Mouse (Mus musculus) layer of hippocampus, adult 2 months (tissue): Measurements from ENCODE around the gene Zfp39. TPM values are rescaled to one million over a fixed set of nuclear protein-coding genes. Genes with fewer than 3 reads are reported as not detected.

Source experiments
- DNase-seq, 2 experiments: peaks; one replicate each; pipeline ENCODE4 v3.0.0; 2022; ENCODE audit warnings: low spot score in 2 of 2
- H3K27ac ChIP-seq: fragments of 200-600 bp; 2 replicates; pipeline ENCODE4 v1.8.1; 2022
- H3K4me3 ChIP-seq: fragments of 200-600 bp; 2 replicates; pipeline ENCODE4 v1.8.1; 2022; ENCODE audit warnings: mild to moderate bottlenecking
- CTCF ChIP-seq: fragments of 200-600 bp; conservative IDR thresholded peaks from 2 replicates; pipeline ENCODE4 v1.8.1; 2022; ENCODE audit warnings: antibody characterized with exemption, mild to moderate bottlenecking, moderate library complexity
- total RNA-seq, 2 experiments: library from RNA; stranded (reverse); gene quantifications; 2 replicates each; pipeline ENCODE4 v1.2.3; 2021

Gene Zfp39
- total RNA-seq, 2 experiments from 2014 or later, result 9.9 to 10.3 TPM

DNA sequence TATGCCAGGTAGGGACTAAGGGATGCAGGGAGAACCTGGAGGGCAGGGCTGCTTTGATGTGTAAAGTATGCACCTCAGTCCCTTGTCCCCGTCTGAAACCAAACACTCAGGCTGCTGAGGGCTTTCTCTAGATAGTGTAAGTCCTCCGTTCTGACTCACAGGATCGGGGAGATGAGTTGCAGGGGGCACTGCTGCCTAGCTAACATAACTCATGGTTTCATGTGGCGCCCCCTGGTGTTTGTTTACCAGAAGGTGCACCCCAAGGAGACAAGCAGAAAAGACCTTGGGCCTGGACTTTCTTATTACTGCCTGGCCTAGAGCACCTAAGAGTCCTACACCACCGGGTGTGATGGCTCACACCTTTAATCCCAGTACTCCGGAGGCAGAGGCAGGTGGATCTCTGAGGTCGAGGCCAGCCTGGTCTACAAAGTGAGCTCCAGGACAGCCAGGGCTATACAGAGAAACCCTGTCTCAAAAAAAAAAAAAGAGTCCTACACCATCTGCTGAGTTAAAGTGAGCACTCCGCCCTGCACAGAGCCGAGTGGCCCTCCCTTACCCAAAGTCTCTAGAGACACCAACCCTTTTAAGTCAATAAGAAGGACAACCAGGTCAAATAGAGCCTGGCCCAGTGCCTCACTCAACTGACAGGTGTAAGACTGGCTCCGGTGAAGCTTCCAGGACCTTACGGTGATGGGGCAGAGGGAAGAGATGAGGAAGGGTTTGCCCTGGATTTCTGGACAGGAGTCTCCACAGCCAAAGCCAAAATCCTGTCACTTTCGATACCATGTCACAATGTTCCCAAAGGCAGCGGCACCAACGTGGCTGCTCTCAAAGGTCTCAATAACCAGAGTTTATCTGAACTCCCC, 13.1 kb upstream of the Zfp39 start:
- no peak overlapping the region for H3K27ac ChIP-seq
- H3K4me3 ChIP-seq, result no peak overlapping the region
- DNase-seq, result peak in 1 of 2 experiments; percentile 56
- TF ChIP-seq CTCF, result peak; percentile 76

DNA sequence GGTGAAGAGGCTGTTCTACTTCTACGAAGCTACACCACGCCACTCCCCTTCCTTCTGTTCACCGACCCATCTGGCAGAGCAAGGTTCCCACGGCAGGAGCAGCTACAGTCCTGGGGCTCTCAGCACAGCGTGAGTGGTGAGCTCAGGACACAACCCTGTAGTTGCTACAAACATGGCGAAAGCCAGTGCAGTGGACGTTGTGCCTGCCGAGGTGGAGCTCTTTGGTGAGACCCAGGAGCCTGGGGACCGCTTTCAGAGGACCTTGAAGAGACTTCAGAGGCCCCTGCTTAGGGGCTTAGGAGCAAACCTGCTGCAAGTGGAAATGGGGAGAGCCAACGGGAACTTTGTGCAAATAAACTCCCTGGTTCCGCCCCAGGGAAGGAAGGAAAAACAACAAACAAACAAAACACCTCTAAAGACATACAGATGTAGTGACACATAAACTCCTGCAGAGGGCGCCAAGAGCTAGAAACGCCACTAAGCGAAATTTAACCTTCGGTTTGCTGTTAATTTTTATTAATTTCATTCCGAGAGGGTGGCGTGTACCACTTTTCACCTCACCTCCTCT, 10.5 kb upstream of the Zfp39 start:
- peak overlapping the region; percentile 28; the same call in 1 of the 2 replicates for H3K4me3 ChIP-seq
- peak; percentile 93 for TF ChIP-seq CTCF

DNA sequence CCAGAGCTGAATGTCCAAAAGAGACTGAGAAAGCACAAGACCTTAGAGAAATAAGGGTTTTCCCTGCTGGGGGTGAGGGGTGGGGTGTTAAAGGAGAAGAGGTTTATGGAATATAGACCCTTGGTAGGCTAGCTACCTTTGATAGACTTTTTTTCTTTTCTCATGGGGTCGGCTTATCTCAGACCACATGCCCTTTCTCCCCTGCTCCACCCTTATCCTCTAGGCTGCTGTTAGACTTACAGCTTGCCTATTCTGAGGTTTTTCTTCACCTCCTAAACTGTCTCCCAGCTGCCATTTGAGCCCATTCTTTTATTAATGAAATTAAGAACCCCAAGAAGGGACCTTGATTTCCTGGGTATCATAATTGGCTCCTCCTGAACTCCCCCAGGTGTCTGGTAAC, 9.8 kb upstream of the Zfp39 start:
- no peak for TF ChIP-seq CTCF
- Histone ChIP-seq H3K27ac (no peak overlapping the region), H3K4me3 (no peak overlapping the region)
- no peak for DNase-seq

More for the DNA sequence above, 10.5 kb upstream of the Zfp39 start:
- DNase-seq, result no peak
- H3K27ac ChIP-seq, result 0 out of 2 replicates have a peak overlapping the region, but pooled peaks have one; percentile 46

- TF ChIP-seq CTCF, result no peak
- Histone ChIP-seq H3K4me3 (no peak overlapping the region), H3K27ac (no peak overlapping the region)
- no peak for DNase-seq
These were observed 813 bp upstream of the Zfp39 start for GRCm38 (mm10) chr11:58904838-58905237.

- peak overlapping the region; percentile 77 for H3K27ac ChIP-seq
These were observed 339 bp upstream of the Zfp39 start for GRCm38 (mm10) chr11:58904410-58904718.

DNA sequence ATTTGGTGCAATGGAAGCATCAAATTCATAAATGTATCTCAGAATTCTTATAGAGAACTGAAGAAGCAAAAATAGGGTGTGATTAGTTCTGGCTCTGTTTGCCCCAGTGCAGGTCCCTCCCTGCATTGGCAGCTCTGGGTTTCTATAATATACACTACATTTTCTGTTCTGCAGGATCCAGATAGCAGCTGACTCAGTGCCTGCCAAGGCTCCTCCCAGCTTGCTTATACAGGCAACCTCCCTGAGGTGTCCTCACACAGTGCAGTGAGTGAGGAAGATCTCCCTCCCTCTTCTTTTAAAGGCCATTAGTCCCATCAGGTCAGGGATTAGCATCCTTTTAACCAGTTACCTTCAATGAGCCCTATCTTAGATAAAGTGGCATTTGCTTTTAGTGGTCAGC, 2.9 kb downstream of the Zfp39 start:
- Histone ChIP-seq H3K4me3 (no peak overlapping the region), H3K27ac (no peak overlapping the region)
- no peak for DNase-seq
- TF ChIP-seq CTCF, result no peak

More at GRCm38 (mm10) chr11:58904410-58904718, 339 bp upstream of the Zfp39 start:
- TF ChIP-seq CTCF, result no peak
- H3K4me3 ChIP-seq, result peak overlapping the region; percentile 58
- no peak for DNase-seq

DNA sequence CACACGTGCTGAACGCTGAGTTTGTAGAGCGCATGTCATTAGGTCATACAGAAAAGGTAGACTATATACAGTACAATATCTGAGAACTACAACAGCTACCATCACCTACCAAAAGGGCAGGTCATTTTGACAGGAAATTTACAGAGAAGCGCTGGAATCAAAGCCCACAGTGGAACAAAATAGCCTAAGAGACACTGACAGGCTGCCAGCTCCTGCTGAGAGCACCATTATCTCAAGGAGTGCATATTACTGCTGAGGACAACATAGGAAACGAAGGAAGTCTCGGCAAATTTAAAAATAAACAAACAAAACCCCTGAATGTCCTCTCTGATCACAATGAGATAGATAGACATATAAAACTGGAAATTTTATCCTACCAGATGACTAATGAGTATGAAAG, 6.5 kb downstream of the Zfp39 start:
- DNase-seq, result no peak
- no peak overlapping the region for H3K27ac ChIP-seq
- H3K4me3 ChIP-seq, result no peak overlapping the region
- no peak for TF ChIP-seq CTCF

- no peak overlapping the region for H3K27ac ChIP-seq
- no peak for TF ChIP-seq CTCF
- H3K4me3 ChIP-seq, result no peak overlapping the region
- no peak for DNase-seq
These were observed 9.6 kb downstream of the Zfp39 start for GRCm38 (mm10) chr11:58894456-58894855.

DNA sequence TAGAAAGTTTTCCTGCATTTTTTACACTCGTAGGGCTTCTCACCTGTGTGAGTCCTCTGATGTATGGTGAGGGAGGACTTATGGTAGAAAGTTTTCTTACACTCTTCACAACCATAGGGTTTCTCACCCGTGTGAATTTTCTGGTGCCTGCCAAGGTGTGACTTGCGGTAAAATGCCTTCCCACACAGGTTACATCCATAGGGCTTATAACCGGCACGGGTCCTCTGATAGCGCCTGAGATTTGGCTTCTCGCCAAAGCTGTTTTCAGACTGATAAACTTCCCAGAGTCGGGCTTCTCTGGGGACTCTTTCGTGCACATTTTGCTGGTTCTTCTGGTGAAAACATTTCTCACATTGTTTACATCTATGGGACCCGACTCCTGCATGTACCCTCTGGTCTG, 13.5 kb downstream of the Zfp39 start:
- Histone ChIP-seq H3K4me3 (no peak overlapping the region), H3K27ac (no peak overlapping the region)
- TF ChIP-seq CTCF, result no peak
- DNase-seq, result no peak

DNA sequence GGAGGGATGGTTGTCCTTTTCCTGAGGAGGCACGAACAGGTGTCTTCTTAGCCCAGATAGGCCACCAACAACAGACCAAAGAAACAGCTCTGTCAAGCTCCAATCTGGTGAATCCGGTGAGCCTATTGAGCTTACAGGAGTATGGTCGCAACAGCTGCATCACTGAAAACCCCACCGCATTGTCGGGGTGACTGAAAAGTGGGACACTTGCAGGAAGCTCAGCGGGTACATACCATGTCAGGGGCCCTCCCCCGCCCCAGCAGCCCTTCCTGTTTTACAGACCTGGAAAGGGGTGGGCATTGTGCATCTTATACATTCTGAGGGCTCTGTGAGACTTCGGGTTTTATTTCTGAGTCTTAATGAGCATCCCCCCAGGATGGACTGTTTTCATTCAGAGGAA, 20.3 kb downstream of the Zfp39 start:
- TF ChIP-seq CTCF, result no peak
- Histone ChIP-seq H3K4me3 (no peak overlapping the region), H3K27ac (no peak overlapping the region)
- no peak for DNase-seq

- no peak for TF ChIP-seq CTCF
- no peak for DNase-seq
- no peak overlapping the region for H3K27ac ChIP-seq
These were observed 33.1 kb downstream of the Zfp39 start for GRCm38 (mm10) chr11:58870961-58871360.

DNA sequence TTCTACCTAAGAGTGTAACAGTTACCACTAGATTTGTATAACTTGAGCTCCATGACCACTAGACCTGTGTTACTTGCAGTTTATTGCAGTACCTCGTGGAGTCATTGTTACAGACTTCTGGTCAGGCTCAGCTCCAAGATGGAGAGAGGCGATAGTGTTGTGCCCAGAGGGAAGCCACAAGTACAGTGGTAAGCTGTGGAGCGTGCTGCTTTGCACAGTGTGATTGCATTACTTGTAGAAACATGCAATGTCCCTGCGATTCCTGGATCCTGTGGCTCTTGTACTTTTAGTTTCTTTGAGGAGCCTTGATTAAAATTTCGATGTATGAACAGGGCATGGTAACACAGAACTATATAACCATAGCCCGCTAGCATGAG, 36.1 kb downstream of the Zfp39 start:
- no peak for TF ChIP-seq CTCF
- Histone ChIP-seq H3K27ac (peak overlapping the region; percentile 91), H3K4me3 (peak overlapping the region; percentile 81)
- DNase-seq, result no peak

More at GRCm38 (mm10) chr11:58870961-58871360, 33.1 kb downstream of the Zfp39 start:
- H3K4me3 ChIP-seq, result no peak overlapping the region

- H3K27ac ChIP-seq, result peak within 1 kb of the TSS; percentile 91
- peak; percentile 45 for TF ChIP-seq CTCF
- H3K4me3 ChIP-seq, result peak within 1 kb of the TSS; percentile 81
- DNase-seq, result peak; percentile 80 to 85
These were observed 36.7 kb downstream of the Zfp39 start, which contains the start of gene 2810021J22Rik for GRCm38 (mm10) chr11:58867039-58867953. Gene 2810021J22Rik, plus strand, starts transcription at chr11:58867216.
